Mouse (Mus musculus) testis, adult 2 months (tissue): ENCODE results near the gene Asgr1. TPM values are rescaled to one million over a fixed set of nuclear protein-coding genes. Genes with fewer than 3 reads are reported as not detected.

Source experiments
- H3K27ac ChIP-seq: fragments of 200-500 bp; 2 replicates; pipeline ENCODE4 v1.5.1; 2012; ENCODE audit warnings: low read depth, low read length; ENCODE audit not compliant: control insufficient read depth, insufficient read depth
- H3K27me3 ChIP-seq: fragments of 200-500 bp; 2 replicates; pipeline ENCODE4 v1.6.1; 2012; ENCODE audit warnings: mild to moderate bottlenecking, low read length, moderate library complexity; ENCODE audit not compliant: control insufficient read depth, insufficient read depth
- H3K36me3 ChIP-seq: fragments of 200-500 bp; 2 replicates; pipeline ENCODE4 v1.6.1; 2012; ENCODE audit warnings: mild to moderate bottlenecking, low read length; ENCODE audit not compliant: control insufficient read depth, insufficient read depth
- H3K4me1 ChIP-seq: fragments of 200-500 bp; 2 replicates; pipeline ENCODE4 v1.6.1; 2012; ENCODE audit warnings: low read length; ENCODE audit not compliant: control insufficient read depth, insufficient read depth
- H3K4me3 ChIP-seq: fragments of 200-500 bp; 2 replicates; pipeline ENCODE4 v1.5.1; 2012; ENCODE audit warnings: low read depth, mild to moderate bottlenecking, low read length, moderate library complexity, mixed read lengths; ENCODE audit not compliant: control insufficient read depth
- CTCF ChIP-seq: fragments of 200-500 bp; IDR thresholded peaks from 2 replicates; pipeline ENCODE4 v1.5.1; 2012; ENCODE audit warnings: low read depth, mild to moderate bottlenecking, inconsistent platforms, low read length, moderate library complexity; ENCODE audit not compliant: control insufficient read depth, insufficient read depth, insufficient replicate concordance
- POLR2A ChIP-seq: fragments of 200-500 bp; IDR thresholded peaks from 2 replicates; pipeline ENCODE4 v1.6.1; 2012; ENCODE audit warnings: low read depth, mild to moderate bottlenecking, inconsistent platforms, low read length, moderate library complexity; ENCODE audit not compliant: control insufficient read depth
- polyA plus RNA-seq: library from polyadenylated mRNA; depleted of rRNA; stranded (reverse); fragments of >200 nt; gene quantifications from 2 replicates; pipeline ENCODE4 v1.2.3, GENCODE M21; 2012

Asgr1 gene
- polyA plus RNA-seq, 1 experiment: 1.4 TPM

DNA sequence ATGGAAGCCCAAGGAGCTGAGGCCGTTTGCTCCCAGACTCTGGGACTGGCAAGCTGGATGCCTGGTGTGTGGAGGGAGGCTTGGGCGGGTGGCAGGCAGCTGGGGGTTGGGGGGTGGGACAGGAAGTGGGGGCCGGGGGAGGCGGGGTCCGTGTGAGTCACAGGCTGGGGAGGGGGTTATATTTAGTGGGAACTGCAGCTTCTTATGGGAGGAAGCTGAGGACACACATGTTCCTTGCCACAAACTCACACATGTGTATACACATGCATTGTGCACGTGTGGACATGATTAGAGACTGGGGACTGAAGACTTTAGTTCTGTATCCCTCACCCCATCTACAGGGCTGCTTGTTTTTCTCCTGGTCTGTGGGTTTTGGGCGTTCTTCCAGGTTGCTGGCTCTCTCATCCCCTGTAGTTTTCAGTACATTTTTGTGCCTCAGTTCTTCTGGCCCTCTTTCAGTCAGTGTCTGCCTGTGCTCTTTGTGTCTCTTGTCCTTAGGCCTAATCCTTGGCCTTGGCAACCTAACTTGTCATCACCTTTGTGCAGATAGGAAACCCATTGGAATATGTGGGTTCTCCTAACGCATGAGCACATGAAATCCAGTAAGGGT is 33.8 kb upstream of the Asgr1 start:
- H3K27me3 ChIP-seq: no peaks in the 10 kb centered on the region
- peaks cover 26% of the 10 kb centered on the region for H3K4me1 ChIP-seq
- no peak overlapping the region for H3K4me3 ChIP-seq
- TF ChIP-seq CTCF (no peak), POLR2A (no peak)
- no peaks in the 10 kb centered on the region for H3K36me3 ChIP-seq
- no peak overlapping the region for H3K27ac ChIP-seq

DNA sequence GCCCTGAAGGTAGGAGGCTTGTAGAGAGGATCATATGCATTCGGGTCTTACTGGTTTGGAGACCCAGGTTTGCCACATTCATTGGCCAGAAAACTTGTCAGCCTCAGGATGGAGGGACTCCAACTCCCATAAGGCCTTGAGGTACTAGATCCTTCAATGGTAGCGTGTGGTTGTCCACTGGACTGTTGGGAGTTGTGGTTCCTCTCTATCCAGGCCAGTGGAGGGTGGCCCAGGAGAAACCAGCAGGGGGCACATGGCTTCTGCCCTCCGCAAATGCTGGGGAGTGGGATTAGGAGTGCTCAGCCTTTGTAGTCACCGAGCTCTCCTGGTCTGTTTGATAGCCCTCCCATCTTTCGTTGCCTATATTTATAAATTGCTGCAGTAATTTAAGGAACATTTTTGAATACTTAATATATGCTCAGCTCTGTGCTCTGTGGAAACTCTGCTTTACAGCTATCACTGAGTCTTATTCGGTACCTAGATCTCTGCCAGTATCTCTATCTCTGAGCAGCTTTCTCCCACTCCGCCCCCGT is 33.1 kb upstream of the Asgr1 start:
- Histone ChIP-seq H3K27me3 (no peaks in the 10 kb centered on the region), H3K4me1 (peaks cover 25% of the 10 kb centered on the region), H3K27ac (no peak overlapping the region; the same call in 1 of the 2 replicates), H3K36me3 (no peaks in the 10 kb centered on the region), H3K4me3 (peak overlapping the region; percentile 87)
- no peak for TF ChIP-seq POLR2A
- peak; percentile 21; the same call in 1 of the 2 replicates for TF ChIP-seq CTCF

DNA sequence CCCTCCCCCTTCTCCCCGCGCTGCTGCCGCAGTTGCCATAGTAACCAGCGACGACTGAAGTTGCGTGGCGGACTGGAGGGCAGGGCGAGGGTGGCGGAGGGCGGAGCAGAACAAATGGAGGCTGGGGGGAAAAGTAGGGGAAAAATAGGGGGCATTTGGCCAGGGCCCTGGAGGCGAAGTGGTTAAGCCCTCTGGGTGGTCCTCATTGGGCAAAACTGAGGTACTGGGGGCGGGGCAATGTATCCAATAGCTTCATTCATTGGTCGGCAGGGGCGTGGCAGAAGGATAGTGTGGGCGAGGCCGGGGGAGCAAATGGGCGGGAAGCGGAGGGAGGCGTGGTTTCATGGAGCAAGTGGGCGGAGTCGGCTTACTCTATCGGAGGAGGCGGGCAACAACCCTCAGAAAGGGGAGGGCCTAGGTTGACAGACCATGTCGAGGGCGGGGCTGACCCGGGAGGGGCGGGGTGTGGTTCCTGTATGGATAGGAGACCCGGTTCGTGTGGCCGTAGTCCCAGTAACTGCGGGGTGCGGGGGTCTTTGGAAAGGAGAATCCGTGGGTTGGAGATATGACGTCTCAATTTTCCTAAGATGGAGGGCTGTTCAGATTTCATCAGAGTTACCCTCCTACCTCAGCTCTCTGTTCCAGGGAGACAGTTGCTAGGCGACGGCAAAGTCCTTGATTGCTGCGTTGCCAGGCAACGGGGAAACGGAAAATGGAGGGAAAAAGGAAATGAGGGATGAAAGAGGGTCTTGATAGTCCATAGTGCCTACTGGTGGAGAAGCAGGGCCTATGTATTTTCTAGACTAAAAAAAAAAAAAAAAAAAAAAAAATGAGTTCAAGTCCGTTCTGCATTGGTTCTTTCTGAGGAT is 32.4 kb upstream of the Asgr1 start:
- H3K36me3 ChIP-seq: no peaks in the 10 kb centered on the region
- H3K27ac ChIP-seq: peak overlapping the region; percentile 52; the same call in 1 of the 2 replicates
- H3K27me3 ChIP-seq: no peaks in the 10 kb centered on the region
- TF ChIP-seq CTCF (no peak), POLR2A (no peak; the same call in 1 of the 2 replicates)
- H3K4me3 ChIP-seq: peak overlapping the region; percentile 87
- peaks cover 29% of the 10 kb centered on the region for H3K4me1 ChIP-seq

DNA sequence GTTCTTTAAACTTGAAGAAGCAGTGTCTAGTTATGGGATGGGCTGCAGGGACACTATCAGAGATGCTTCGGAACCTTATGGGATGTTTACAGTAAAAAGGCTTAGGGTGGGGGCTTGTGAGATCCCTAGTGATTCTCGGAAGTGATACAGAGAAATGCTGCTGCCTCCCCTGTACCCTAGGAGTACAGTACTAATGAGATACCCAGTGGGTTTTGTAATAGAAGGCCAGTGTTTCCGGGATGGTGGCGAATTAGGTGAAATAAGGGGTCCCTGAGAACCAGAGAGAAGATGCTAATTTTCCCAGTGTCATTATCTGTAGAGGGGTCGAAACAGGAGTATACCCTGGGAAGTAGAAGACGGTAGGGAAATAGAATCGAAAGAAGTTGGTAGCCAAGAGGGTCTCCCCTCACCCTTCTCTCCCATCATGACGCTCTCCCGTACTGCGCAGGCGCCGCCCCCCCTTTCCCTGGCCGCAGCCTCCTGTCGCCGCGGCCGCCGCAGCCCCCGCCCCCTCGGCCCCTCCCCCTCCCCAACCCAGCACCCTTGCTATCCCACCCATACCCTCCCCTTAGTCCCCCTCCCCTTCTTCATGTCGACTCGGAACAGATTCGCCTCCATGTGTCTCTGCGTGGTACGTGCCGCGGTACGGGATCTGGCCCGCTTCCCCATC is 30.3 kb upstream of the Asgr1 start:
- Histone ChIP-seq H3K36me3 (no peaks in the 10 kb centered on the region), H3K27ac (no peak overlapping the region), H3K4me3 (peak overlapping the region; percentile 39), H3K4me1 (peaks cover 43% of the 10 kb centered on the region), H3K27me3 (no peaks in the 10 kb centered on the region)
- TF ChIP-seq POLR2A (no peak), CTCF (no peak)

DNA sequence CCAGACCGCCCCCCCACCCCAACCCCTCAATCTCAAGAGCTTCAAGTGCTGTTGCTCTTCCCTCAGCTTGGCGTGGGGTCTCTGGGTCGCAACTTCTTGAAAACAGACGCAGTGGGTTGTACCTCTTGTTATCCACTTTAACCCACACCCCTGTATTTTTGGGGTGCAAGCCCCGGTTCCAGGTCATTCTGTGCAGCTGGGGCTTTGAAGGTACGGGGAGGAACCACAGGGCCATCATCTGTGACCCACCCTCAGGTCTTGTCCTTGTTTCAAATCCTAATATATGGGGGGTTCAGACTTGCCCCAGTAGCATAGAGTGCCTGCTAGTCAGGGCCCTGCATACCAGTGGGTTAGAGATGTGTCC is 29.8 kb upstream of the Asgr1 start:
- H3K4me3 ChIP-seq: peak overlapping the region; percentile 0; the same call in 1 of the 2 replicates
- TF ChIP-seq POLR2A: no peak
- no peak for TF ChIP-seq CTCF
- no peaks in the 10 kb centered on the region for H3K36me3 ChIP-seq
- H3K27ac ChIP-seq: no peak overlapping the region
- peaks cover 44% of the 10 kb centered on the region for H3K4me1 ChIP-seq
- no peaks in the 10 kb centered on the region for H3K27me3 ChIP-seq

DNA sequence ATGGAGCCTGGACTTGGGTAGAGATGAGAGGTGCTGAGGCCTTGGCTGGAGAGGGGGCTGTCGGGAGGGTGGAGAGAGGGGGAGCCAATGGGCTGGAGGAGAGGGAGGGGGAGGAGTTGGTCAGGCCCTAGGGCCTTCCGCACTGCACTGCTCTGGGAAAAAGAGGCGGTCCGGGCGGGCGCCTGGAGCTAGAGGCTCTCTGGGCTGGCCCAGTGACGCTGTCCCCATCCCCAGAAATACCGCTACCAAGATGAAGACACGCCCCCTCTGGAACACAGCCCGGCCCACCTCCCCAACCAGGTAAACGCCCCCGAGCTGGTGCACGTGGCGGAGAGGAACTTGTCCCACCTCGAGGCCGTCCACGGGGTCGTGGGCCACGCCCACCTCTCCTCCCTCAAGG is 27.2 kb upstream of the Asgr1 start:
- Histone ChIP-seq H3K36me3 (no peaks in the 10 kb centered on the region), H3K27me3 (no peaks in the 10 kb centered on the region), H3K27ac (no peak overlapping the region), H3K4me1 (peaks cover 49% of the 10 kb centered on the region), H3K4me3 (peak overlapping the region; percentile 44)
- TF ChIP-seq POLR2A (no peak), CTCF (no peak)

DNA sequence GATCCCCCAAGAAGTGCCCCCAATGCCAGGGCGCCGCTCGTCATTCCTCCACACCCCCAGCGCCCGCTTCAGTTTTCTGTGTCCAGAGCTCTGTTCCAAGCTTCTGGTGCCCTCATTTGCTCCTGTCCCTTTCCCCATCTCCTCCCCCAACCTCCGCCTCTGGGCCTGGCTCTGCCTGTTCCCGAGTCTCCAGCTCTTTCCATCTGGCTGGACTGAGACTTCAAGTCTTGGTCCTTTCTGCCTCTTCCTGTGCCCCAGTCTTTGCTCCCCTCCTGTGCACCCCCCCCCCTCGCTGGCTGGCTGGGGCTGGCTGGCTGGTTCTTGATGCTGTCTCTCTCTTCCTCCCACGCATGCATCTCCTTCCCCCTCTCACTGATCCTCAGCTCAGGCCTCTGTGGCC is 26.5 kb upstream of the Asgr1 start:
- no peaks in the 10 kb centered on the region for H3K36me3 ChIP-seq
- peak overlapping the region; percentile 9; the same call in 1 of the 2 replicates for H3K4me3 ChIP-seq
- H3K27me3 ChIP-seq: no peaks in the 10 kb centered on the region
- H3K4me1 ChIP-seq: peaks cover 46% of the 10 kb centered on the region
- 0 out of 2 replicates have a peak overlapping the region, but pooled peaks have one; percentile 15 for H3K27ac ChIP-seq
- TF ChIP-seq CTCF: no peak
- no peak for TF ChIP-seq POLR2A
